ENCODE assay signal across 9 mouse cellular contexts in the genomic region with DNA sequence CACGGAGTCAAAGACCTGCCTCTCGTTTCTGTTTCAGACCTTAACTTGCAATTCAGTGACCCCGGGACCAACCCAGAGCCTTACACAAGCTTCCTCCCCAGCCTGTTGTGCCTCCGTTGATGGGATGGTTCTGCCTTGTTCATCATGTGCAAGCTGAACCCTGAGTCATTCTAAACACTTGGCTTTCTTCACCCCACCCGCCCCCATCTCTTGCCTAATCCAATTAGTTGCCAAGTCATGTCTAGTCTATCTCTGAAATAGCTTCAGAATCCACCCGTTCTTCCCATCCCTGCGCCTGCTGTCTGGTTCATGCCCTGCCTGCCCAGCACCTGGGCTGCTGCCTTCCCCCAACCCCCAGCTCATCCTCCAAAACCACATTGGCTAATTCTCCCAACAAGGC. TPM values are rescaled to one million over a fixed set of nuclear protein-coding genes. Genes with fewer than 3 reads are reported as not detected.
A peak's percentile ranks its signal among the peaks of the same experiment; 100 is the strongest.
DNase-seq lines count a peak whose midpoint lies in the region; ATAC-seq lines count a peak whose summit lies in the region.
"Had no signal": no experiment of that assay in that cellular context is flagged by ENCODE, and none has a peak within 500 bp of the region (broad histone marks: within the 10 kb centered on the region; RNA-seq: fewer than 3 reads in every experiment).

No protein-coding gene starts in this region.

- DNase-seq in layer of hippocampus, adult 18-20 months (ENCODE audit: low spot score in 2 of 2), result peak; percentile 29 to 68
- no peak for DNase-seq in layer of hippocampus, postnatal 10 days (ENCODE audit: low spot score in 2 of 2)
- peak; percentile 92 for DNase-seq in Muller cell, postnatal 12 days (ENCODE audit: inconsistent ontology term)
- peak; percentile 87 for DNase-seq in fibroblast of lung, adult 2 months (ENCODE audit: low read depth)
- peak; percentile 76 for DNase-seq in lung, postnatal 25 days (ENCODE audit: low spot score)
- no peak for DNase-seq in forebrain, embryonic 11.5 days (ENCODE audit: low spot score)

- H3K27ac ChIP-seq in forebrain, embryonic 11.5 days (ENCODE audit: low read depth, low read length), result no peak overlapping the region
- no peak overlapping the region for H3K27ac ChIP-seq in hindbrain, embryonic 12.5 days

- WGBS in forebrain, embryonic 11.5 days, result 84% methylated on average over 7 of the region's 7 CpGs
- 87% methylated on average over 7 of the region's 7 CpGs for WGBS in hindbrain, embryonic 12.5 days

- no peak for ATAC-seq in forebrain, embryonic 11.5 days (replicated peaks; ENCODE audit: low FRiP score)
- ATAC-seq in CD4-positive, CD25-positive, alpha-beta regulatory T cell, adult 4 months, result no peak
- no peak for ATAC-seq in hindbrain, embryonic 12.5 days (ENCODE audit: low FRiP score)

- no peak overlapping the region for H3K4me3 ChIP-seq in forebrain, embryonic 11.5 days (ENCODE audit: low read depth, low read length)
- no peak overlapping the region for H3K4me3 ChIP-seq in hindbrain, embryonic 12.5 days

- no peak overlapping the region for H3K4me2 ChIP-seq in forebrain, embryonic 11.5 days (ENCODE audit: low read depth, low read length, severe bottlenecking)
- H3K4me2 ChIP-seq in hindbrain, embryonic 12.5 days (replicated peaks), result no peak overlapping the region

- H3K36me3 ChIP-seq in forebrain, embryonic 11.5 days (ENCODE audit: control insufficient read depth, insufficient read depth, low read length), result no peaks in the 10 kb centered on the region
- peaks cover 9% of the 10 kb centered on the region for H3K36me3 ChIP-seq in hindbrain, embryonic 12.5 days

- H3K27me3 ChIP-seq in forebrain, embryonic 11.5 days (ENCODE audit: control insufficient read depth, insufficient read depth, low read length), result no peaks in the 10 kb centered on the region
- H3K27me3 ChIP-seq in hindbrain, embryonic 12.5 days, result no peaks in the 10 kb centered on the region

- H3K4me1 ChIP-seq in forebrain, embryonic 11.5 days (replicated peaks; ENCODE audit: control insufficient read depth, insufficient read depth, low read length), result 0 out of 2 replicates have a peak, but pooled peaks cover 4% of the 10 kb centered on the region
- H3K4me1 ChIP-seq in hindbrain, embryonic 12.5 days, result peaks cover 8% of the 10 kb centered on the region

- no peaks in the 10 kb centered on the region for H3K9me3 ChIP-seq in forebrain, embryonic 11.5 days (ENCODE audit: control insufficient read depth, low read length)
- H3K9me3 ChIP-seq in hindbrain, embryonic 12.5 days (replicated peaks), result no peaks in the 10 kb centered on the region

- H3K9ac ChIP-seq in forebrain, embryonic 11.5 days (ENCODE audit: low read length), result no peak overlapping the region
- H3K9ac ChIP-seq in hindbrain, embryonic 12.5 days, result no peak overlapping the region

RNA-seq across cellular contexts. Expression of a gene that starts 9.9 kb away (rescaled TPM):
- total RNA-seq in layer of hippocampus, adult 18-20 months (2021), result 10 to 100 TPM; 71.9 to 72.0 TPM
- total RNA-seq in layer of hippocampus, postnatal 10 days (2021), result 10 to 100 TPM; 37.4 to 39.7 TPM
- 62.7 and 75.8 TPM in 2 replicates for polyA plus RNA-seq in forebrain, embryonic 11.5 days (2014; fragmentation: Nextera tagmentation; extraction: Ambion mirVana)
- 10 to 100 TPM; 35.0 to 38.4 TPM for polyA plus RNA-seq in CD4-positive, CD25-positive, alpha-beta regulatory T cell, adult 4 months (2017; shearing (Covaris generic))
- polyA plus RNA-seq in hindbrain, embryonic 12.5 days (2016; fragmentation: Nextera tagmentation; extraction: Ambion mirVana), result 59.7 and 61.0 TPM in 2 replicates

RNA-seq across cellular contexts. Expression of a gene that starts 26.9 kb away (rescaled TPM):
- total RNA-seq in layer of hippocampus, adult 18-20 months (2021), result 1 to 10 TPM; 1.6 to 2.3 TPM
- total RNA-seq in layer of hippocampus, postnatal 10 days (2021), result 10 to 100 TPM; 12.5 to 14.3 TPM
- 0.27 and 0.28 TPM in 2 replicates for polyA plus RNA-seq in forebrain, embryonic 11.5 days (2014; fragmentation: Nextera tagmentation; extraction: Ambion mirVana)
- polyA plus RNA-seq in CD4-positive, CD25-positive, alpha-beta regulatory T cell, adult 4 months (2017; shearing (Covaris generic)), result not detected
- 1.0 and 1.3 TPM in 2 replicates for polyA plus RNA-seq in hindbrain, embryonic 12.5 days (2016; fragmentation: Nextera tagmentation; extraction: Ambion mirVana)
- polyA plus RNA-seq: intestine, embryonic 14.5 days had no signal

Comparison
In these comparisons a context has a peak if more than half of its experiments do, and no peak if none do; other contexts are left out.
1. DNase-seq: peak in layer of hippocampus, adult 18-20 months (2 of 2), Muller cell, postnatal 12 days (single experiment), fibroblast of lung, adult 2 months (single experiment) and lung, postnatal 25 days (single experiment); none in layer of hippocampus, postnatal 10 days (0 of 2) and forebrain, embryonic 11.5 days (single experiment).